Mouse (Mus musculus) activated CD4-positive, CD25-positive, alpha-beta regulatory T cell, adult 4 months (primary cell): Measurements from ENCODE around the gene Fcgr4. TPM values are rescaled to one million over a fixed set of nuclear protein-coding genes. Genes with fewer than 3 reads are reported as not detected.
"Not testable (repeated sequence)": the region's sequence is repeated elsewhere in the genome, so short reads cannot be mapped to it uniquely, and the experiment has no call there.

Source experiments
- ATAC-seq: one replicate; pipeline ENCODE4 v1.8.0; 2017
- polyA plus RNA-seq, 2 experiments: library from polyadenylated mRNA; unstranded; fragments of 100-300 nt; shearing (Covaris generic); gene quantifications; one replicate each; pipeline ENCODE4 v1.2.1; 2017

Gene Fcgr4
- polyA plus RNA-seq, 2 experiments from 2014 or later = 0.40 TPM; not detected in 1

- no peak for ATAC-seq
Observed at GRCm38 (mm10) chr1:171059203-171059602, 40.5 kb downstream of the Fcgr4 start.

GRCm38 (mm10) chr1:171060392-171060791 lies 41.7 kb downstream of the Fcgr4 start:
- peak; percentile 78 for ATAC-seq

GRCm38 (mm10) chr1:171061566-171061965 lies 42.8 kb downstream of the Fcgr4 start:
- no peak for ATAC-seq

GRCm38 (mm10) chr1:171063569-171064490 lies 45.1 kb downstream of the Fcgr4 start:
- peak; percentile 8 for ATAC-seq

GRCm38 (mm10) chr1:171064491-171065242 lies 45.9 kb downstream of the Fcgr4 start, which contains the start of gene Fcgr3:
TSS of gene Fcgr3 (minus strand) at chr1:171064935.
- ATAC-seq = not testable (repeated sequence)

GRCm38 (mm10) chr1:171065243-171065587 lies 46.5 kb downstream of the Fcgr4 start:
- ATAC-seq = not testable (repeated sequence)

- ATAC-seq = peak; percentile 20
Observed at GRCm38 (mm10) chr1:171065768-171066167, 47.0 kb downstream of the Fcgr4 start.

- not testable (repeated sequence) for ATAC-seq
Observed at GRCm38 (mm10) chr1:171066583-171066982, 47.9 kb downstream of the Fcgr4 start.

- not testable (repeated sequence) for ATAC-seq
Observed at GRCm38 (mm10) chr1:171067928-171068327, 49.2 kb downstream of the Fcgr4 start.

- ATAC-seq = not testable (repeated sequence)
Observed at GRCm38 (mm10) chr1:171069508-171069907, 50.8 kb downstream of the Fcgr4 start.

- not testable (repeated sequence) for ATAC-seq
Observed at GRCm38 (mm10) chr1:171070879-171071278, 52.2 kb downstream of the Fcgr4 start.

- peak; percentile 17 for ATAC-seq
Observed at GRCm38 (mm10) chr1:171071726-171072125, 53.0 kb downstream of the Fcgr4 start.

- not testable (repeated sequence) for ATAC-seq
Observed at GRCm38 (mm10) chr1:171072217-171072616, 53.5 kb downstream of the Fcgr4 start.

- ATAC-seq = not testable (repeated sequence)
Observed at GRCm38 (mm10) chr1:171074283-171074682, 55.6 kb downstream of the Fcgr4 start.

- not testable (repeated sequence) for ATAC-seq
Observed at GRCm38 (mm10) chr1:171076176-171076575, 57.5 kb downstream of the Fcgr4 start.

GRCm38 (mm10) chr1:171077192-171077591 lies 58.5 kb downstream of the Fcgr4 start:
- ATAC-seq = not testable (repeated sequence)

GRCm38 (mm10) chr1:171077955-171078354 lies 59.2 kb downstream of the Fcgr4 start:
- not testable (repeated sequence) for ATAC-seq

GRCm38 (mm10) chr1:171078419-171078818 lies 59.7 kb downstream of the Fcgr4 start:
- ATAC-seq = not testable (repeated sequence)

- ATAC-seq = peak; percentile 6
Observed at GRCm38 (mm10) chr1:171079345-171079744, 60.6 kb downstream of the Fcgr4 start.
